Mouse (Mus musculus) embryonic stem cell, embryonic (primary cell): ENCODE results near the gene Plekho1.

Source experiments
- CTCF ChIA-PET, 4 experiments: fragments of 300-600 bp in 2 of 4; fragments of 350-600 bp in 2 of 4; sonication (Branson Sonifier 250); formaldehyde crosslinking; loops; one replicate each; lab custom pipeline; 2022; ENCODE audit warnings: inconsistent platforms in 2 of 4; lab: Charles Lee
- POLR2A ChIA-PET, 4 experiments: fragments of 300-600 bp in 2 of 4; fragments of 350-600 bp in 2 of 4; sonication (Branson Sonifier 250); formaldehyde crosslinking; loops; one replicate each; lab custom pipeline; 2022; ENCODE audit warnings: antibody characterized with exemption in 4 of 4, inconsistent platforms in 1 of 4; lab: Charles Lee

The Plekho1 gene

GRCm38 (mm10) chr3:95950763-95951551 is 44.8 kb downstream of the Plekho1 start:
- ChIA-PET POLR2A (interaction anchor here (0.5 to 7.9 kb wide), 109 partner anchors 9 to 746 kb away, joined by 3 to 69 read pairs (median 4); partner anchors contain the start of genes Ciart (in 3 of the 4), Hist2h2ac (in 3 of the 4), Hist2h2be (in 3 of the 4) and Vps45 (in 3 of the 4)), CTCF (interaction anchor here in 3 of 4 experiments (0.5 to 2.2 kb wide), 8 partner anchors 8 to 140 kb away, joined by 3 to 13 read pairs (median 4); partner anchors contain the start of gene Car14 (in 1 of the 3))

GRCm38 (mm10) chr3:95948325-95948724 is 47.5 kb downstream of the Plekho1 start:
- ChIA-PET CTCF (interaction anchor here in 1 of 4 experiments (2.5 kb wide), 1 partner anchor 10 kb away, joined by 8 read pairs; no protein-coding TSS in a partner anchor), POLR2A (interaction anchor here in 3 of 4 experiments (0.7 to 7.9 kb wide), 6 partner anchors 9 to 303 kb away, joined by 3 to 69 read pairs (median 4); no protein-coding TSS in a partner anchor)

- CTCF ChIA-PET: no interaction called here
- POLR2A ChIA-PET: interaction anchor here in 2 of 4 experiments (0.6 to 7.9 kb wide), 4 partner anchors 9 to 111 kb away, joined by 3 to 69 read pairs (median 6); no protein-coding TSS in a partner anchor
Observed at GRCm38 (mm10) chr3:95945731-95946240, 50.0 kb downstream of the Plekho1 start.

GRCm38 (mm10) chr3:95944742-95945141 is 51.1 kb downstream of the Plekho1 start:
- POLR2A ChIA-PET: interaction anchor here in 3 of 4 experiments (0.7 to 1.3 kb wide), 4 partner anchors 46 to 1186 kb away, joined by 3 to 5 read pairs (median 4); partner anchors contain the start of genes Hist2h2ac (in 1 of the 3), Hist2h2be (in 1 of the 3) and Sv2a (in 1 of the 3)
- CTCF ChIA-PET: no interaction called here

- CTCF ChIA-PET: interaction anchor here (0.6 to 1.2 kb wide), 4 partner anchors 20 to 618 kb away, joined by 3 to 5 read pairs (median 4); no protein-coding TSS in a partner anchor
- POLR2A ChIA-PET: interaction anchor here in 3 of 4 experiments (0.6 to 3.0 kb wide), 16 partner anchors 8 to 726 kb away, joined by 3 to 20 read pairs (median 4); partner anchors contain the start of genes Bola1 (in 1 of the 3) and Hist2h2ab (in 1 of the 3)
Observed at GRCm38 (mm10) chr3:95943226-95943625, 52.6 kb downstream of the Plekho1 start.

- CTCF ChIA-PET: interaction anchor here (0.6 to 1.2 kb wide), 4 partner anchors 21 to 618 kb away, joined by 3 to 5 read pairs (median 4); no protein-coding TSS in a partner anchor
- POLR2A ChIA-PET: interaction anchor here in 3 of 4 experiments (0.6 to 3.0 kb wide), 23 partner anchors 8 to 946 kb away, joined by 3 to 20 read pairs (median 4); partner anchors contain the start of genes Bola1 (in 1 of the 3) and Hist2h2ab (in 1 of the 3)
Observed at GRCm38 (mm10) chr3:95942749-95943148, 53.1 kb downstream of the Plekho1 start.

- ChIA-PET CTCF (interaction anchor here (0.5 to 2.4 kb wide), 27 partner anchors 8 to 339 kb away, joined by 3 to 16 read pairs (median 4); partner anchors contain the start of genes Plekho1 (in 1 of the 4) and Vps45 (in 1 of the 4)), POLR2A (interaction anchor here (0.6 to 3.9 kb wide), 30 partner anchors 8 to 717 kb away, joined by 3 to 36 read pairs (median 4); partner anchors contain the start of genes Ciart (in 1 of the 4), Hist2h2ac (in 1 of the 4), Hist2h2be (in 1 of the 4) and Vps45 (in 1 of the 4))
Observed at GRCm38 (mm10) chr3:95938835-95939234, 57.0 kb downstream of the Plekho1 start.
